Mouse (Mus musculus) neutrophil, adult 5-6 weeks (primary cell): Measurements from ENCODE around the gene Ripor3. TPM values are rescaled to one million over a fixed set of nuclear protein-coding genes. Genes with fewer than 3 reads are reported as not detected.

Experiments used
- ATAC-seq: fragments of 151-379, 151-347 bp; 2 replicates; pipeline ENCODE4 v1.8.0; 2017; ENCODE audit warnings: mild to moderate bottlenecking, moderate TSS enrichment; ENCODE audit not compliant: insufficient number of reproducible peaks, poor library complexity, low FRiP score, severe bottlenecking; ENCODE audit errors: extremely low read depth
- total RNA-seq: library from RNA; stranded (forward); fragments of 200-1000 nt; gene quantifications from 2 replicates; pipeline ENCODE4 v1.2.3, GENCODE M21; 2017

Gene Ripor3
- total RNA-seq, 1 experiment from 2014 or later = 0.58 TPM

GRCm38 (mm10) chr2:167996672-167997215 is 13.7 kb downstream of the Ripor3 start:
- no peak for ATAC-seq

GRCm38 (mm10) chr2:167995870-167996635 is 14.4 kb downstream of the Ripor3 start:
- ATAC-seq = no peak

GRCm38 (mm10) chr2:167993260-167993659 is 17.2 kb downstream of the Ripor3 start:
- ATAC-seq = no peak

DNA sequence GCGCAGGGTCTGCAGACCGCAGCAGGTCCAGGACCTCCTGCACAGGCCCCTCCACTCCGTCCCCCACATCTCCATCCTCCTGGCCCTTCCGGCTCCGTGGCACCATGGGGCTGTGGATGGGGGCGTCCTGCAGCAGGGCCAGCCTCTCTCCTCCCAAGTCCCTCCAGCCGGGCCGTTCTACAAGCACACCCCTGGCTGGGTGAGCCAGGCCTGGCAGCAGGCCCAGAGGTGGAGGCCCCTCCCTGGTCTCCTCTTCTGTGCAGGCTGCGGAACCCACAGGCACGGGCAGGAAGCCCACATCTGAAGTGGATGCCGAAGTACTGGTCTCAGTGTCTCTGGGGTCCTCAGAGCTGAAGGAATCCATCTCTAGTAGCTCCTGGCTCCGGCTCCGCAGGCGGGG is 21.1 kb downstream of the Ripor3 start:
- no peak for ATAC-seq

GRCm38 (mm10) chr2:167987640-167988039 is 22.8 kb downstream of the Ripor3 start:
- no peak for ATAC-seq

DNA sequence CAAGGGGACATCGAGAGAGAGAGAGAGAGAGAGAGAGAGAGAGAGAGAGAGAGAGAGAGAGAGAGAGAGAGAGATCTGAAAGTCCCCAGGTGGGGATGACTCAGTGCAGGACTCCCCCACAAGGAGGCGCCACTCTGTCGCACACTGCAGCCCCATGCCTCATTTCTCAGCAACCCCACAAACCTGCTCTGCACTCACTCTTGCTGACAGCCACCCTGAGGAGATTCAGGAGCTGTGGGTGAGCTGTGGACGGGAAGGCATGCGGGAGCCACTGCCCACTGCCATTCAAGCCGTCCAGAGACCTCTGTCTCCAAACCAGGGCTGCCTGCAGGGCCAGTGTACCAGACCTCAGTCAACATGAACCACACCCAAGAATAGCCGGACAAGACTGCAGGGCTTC is 23.7 kb downstream of the Ripor3 start:
- no peak for ATAC-seq

DNA sequence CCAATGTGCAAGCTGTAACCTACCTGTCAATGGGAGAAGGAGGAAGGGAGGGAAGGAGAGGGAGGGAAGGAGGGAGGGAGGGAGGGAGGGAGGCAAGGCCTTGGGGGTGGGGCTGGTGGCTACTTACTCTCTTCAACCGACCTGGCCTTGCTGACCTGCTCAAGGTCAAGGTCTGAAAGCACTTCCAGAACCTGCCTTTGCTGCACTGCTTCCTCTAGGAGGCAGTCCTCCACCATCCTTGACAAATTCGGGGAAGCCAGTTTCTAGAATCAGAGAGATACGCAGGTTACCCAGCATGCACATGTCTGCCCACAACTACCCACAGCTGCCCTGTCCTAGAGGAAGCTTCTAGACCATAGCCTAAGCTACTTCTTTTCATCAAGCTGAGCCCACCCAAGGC is 25.5 kb downstream of the Ripor3 start:
- no peak for ATAC-seq

- ATAC-seq = no peak
These were observed 26.0 kb downstream of the Ripor3 start for GRCm38 (mm10) chr2:167984371-167984770.

DNA sequence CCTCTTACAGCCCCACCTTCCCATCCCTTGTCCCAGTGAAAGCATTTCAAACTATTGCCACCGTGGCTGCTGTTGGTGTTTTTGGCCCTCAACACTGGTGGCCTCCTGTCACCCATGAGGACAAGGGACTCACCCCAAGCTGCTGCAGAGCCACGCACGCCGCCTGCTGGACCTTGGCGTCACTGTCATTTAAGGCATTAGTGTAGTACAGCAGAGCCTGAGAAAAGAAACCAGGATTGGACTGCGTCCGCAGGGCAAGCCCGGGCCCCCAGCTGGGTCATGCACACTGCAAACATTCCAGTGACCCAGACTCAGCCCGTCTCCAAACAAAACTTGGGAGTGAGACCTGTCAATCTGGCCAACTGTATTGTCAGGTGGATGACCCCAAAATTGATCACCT is 27.8 kb downstream of the Ripor3 start:
- ATAC-seq = no peak

GRCm38 (mm10) chr2:167980391-167980790 is 30.0 kb downstream of the Ripor3 start:
- no peak for ATAC-seq

GRCm38 (mm10) chr2:167978271-167978670 is 32.1 kb downstream of the Ripor3 start:
- ATAC-seq = no peak

GRCm38 (mm10) chr2:167975746-167976145 is 34.7 kb downstream of the Ripor3 start:
- no peak for ATAC-seq

DNA sequence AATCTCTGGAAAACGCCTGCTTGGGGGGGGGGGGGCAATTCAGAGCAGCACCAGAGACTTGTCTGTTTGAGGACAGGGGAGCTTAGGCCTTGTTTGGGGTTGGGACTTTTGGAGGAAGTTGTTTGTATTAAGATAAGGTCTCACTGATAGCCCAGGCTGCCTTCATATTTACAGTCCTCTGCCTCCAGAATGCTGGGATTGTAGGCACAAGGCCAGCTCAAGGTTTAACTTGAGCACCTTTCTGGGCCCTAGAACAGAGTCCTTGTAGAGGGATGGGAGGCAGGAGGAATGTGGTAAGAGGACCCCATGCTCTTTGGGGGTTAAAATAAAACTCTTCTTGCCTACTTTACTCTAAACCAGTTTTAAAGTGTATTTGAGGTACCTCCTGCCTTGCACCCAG is 37.6 kb downstream of the Ripor3 start:
- ATAC-seq = no peak

DNA sequence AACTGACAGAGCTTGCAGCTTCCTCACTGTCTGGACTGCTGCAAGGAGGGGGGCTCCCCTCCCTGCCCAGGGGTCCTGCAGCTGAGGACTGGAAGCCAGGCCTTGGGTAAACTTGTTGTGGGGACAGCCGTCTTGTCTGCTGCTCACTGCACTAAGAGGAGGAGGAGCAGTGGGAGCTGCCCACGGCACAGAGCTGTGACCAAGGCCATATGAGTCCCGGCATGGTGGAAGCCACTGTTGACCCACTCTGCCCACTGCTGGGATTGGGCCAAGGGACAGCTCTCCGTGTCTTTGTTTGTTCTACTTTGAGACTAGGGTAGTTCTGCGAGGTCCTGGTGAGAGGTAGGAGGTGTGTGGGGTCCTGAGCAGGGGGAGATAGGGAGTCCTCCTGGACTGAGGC is 38.3 kb downstream of the Ripor3 start:
- no peak for ATAC-seq

- ATAC-seq = no peak
These were observed 40.4 kb downstream of the Ripor3 start for GRCm38 (mm10) chr2:167969851-167970541.

- no peak for ATAC-seq
These were observed 41.9 kb downstream of the Ripor3 start for GRCm38 (mm10) chr2:167968504-167968903.

DNA sequence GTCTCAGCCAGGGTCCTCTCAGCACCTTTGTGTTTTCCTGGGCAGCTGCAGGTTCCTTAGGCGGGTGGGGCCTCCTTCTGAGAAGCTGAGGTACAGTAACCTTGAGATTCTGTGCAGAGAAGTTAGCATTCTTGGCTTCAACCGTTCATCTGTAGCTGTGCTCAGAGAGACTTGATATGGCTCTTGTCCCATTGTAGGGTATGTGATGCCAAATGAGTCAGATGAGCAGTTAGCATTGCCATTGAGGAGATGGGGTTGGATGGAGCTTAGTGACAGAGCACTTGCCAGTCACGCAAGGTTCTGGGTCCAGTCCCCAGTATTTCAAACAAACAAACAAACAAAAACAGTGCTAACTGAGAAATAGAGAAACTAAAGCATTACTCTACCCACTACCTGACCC is 44.5 kb downstream of the Ripor3 start:
- no peak for ATAC-seq

DNA sequence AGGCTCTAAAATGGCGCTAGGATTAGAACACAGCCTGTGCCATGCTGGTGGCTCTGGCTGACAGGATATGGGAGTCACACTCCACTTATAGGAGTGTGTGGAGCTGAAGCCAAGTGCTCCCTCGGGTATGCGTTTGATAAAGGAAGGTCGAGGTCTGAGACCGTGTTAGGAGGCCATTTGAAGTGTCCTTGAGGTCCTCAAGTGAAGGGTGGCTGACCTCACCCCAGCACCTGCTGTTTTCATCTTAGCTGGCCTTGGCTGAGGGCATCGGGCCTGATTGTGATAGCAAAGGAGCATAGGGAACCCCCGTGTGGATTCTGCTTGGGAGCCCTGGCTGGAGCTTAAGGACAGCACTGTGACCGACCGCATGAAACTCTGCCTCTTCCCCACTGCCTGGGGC is 46.1 kb downstream of the Ripor3 start:
- no peak for ATAC-seq

GRCm38 (mm10) chr2:167963778-167964300 is 46.6 kb downstream of the Ripor3 start:
- ATAC-seq = no peak

DNA sequence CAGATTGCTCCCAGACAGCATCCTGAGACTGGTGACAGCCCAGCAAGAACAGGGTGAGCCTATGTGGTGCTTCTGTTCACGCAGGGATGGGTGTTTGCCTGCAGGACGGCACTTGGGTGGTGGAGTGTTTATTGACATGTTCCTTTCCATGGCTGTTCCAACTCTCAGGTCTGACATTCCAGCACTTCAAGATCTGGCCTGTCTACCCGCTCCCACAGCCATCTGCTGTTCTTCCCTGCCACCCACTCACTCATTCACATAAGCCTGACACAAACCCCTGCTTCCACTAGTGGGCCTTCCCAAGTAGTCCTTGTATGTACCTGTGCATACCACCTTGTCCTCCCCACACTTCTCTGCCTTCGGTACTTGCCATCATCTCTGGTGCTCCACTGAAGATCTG is 47.2 kb downstream of the Ripor3 start:
- ATAC-seq = no peak
